Mouse (Mus musculus): ENCODE results near the gene Dusp3.

Dusp3 gene

GRCm38 (mm10) chr11:101936421-101936820 is 50.4 kb downstream of the Dusp3 start:
- DNase-seq (ENCODE audit: low read depth, low spot score) = peak; percentile 59

DNA sequence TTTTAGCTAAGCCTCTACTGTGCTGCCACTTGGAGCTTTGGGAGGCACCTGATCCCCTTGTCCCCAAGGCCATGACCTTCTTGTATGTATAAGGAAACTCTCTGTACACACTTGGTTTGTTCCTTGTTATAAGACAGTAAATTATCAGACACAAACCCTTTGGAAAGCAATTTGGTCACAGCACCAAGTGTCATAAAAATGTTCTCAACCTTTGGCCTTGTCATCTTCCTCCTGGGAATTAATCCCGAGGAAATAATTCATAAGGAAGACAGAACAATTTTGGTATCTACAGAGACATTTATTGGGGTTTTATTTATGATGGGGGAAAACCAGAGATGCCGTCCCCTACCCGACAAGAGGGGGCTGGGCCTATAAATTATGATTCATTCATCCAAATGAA is 51.1 kb downstream of the Dusp3 start:
- DNase-seq (ENCODE audit: low read depth, low spot score) = no peak

DNA sequence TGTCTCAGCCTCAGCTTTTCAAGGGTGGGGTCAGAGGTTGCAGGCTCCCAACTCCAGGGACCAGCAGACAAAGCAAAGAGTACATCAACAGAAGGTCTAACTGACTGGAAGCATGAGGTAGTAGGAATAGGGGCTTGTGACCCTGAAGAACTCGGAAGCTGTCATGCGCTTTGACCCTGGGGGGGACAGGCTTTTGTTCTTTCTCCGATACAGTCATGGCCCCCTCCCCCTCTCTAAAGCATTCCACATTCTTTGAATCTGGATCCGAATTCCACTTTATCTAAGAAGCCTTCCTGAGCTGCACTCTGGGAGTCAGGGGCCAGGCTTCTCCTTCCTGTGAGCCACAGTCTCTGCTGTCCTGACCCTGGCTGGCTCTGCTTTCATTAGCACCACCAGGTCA is 54.8 kb downstream of the Dusp3 start:
- peak; percentile 28 for DNase-seq (ENCODE audit: low read depth, low spot score)

DNA sequence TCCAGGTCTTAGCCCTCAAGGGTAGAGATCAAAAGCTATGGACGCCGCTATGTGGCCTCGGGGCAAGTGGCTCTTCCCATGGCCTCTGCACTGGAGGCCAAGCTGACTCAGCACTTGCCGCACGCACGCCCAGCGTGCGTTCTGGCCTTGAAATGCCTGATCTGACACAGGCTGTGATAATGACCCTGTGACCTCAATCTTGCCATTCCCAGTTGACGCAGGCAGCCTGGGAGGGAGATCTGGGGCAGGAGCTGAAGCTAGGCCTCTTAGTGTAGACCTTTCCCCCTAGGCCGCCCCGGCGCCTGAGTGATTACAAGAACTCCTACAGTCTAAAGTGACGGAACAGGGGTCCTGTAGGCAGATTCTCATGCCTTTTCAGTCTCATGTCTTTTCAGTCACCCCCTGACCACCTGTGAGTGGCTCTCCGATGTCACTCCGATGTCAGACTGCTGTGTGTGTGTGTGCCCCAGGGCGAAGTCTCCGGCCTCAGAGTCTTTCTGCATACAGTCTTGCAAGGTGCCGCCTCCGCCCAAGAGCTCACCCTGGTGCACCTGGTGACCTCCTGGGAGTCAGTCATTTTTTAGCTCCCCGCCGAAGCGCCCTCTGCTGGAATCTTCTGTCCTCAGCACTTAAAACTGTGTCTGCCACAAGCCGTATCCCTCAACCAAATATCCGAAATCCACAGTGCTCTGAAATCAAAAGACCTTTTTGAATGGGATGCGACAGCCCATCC is 58.6 kb downstream of the Dusp3 start:
- DNase-seq (ENCODE audit: low read depth, low spot score) = peak; percentile 90

- DNase-seq (ENCODE audit: low read depth, low spot score) = no peak
Observed at GRCm38 (mm10) chr11:101926951-101927589, 59.7 kb downstream of the Dusp3 start.

DNA sequence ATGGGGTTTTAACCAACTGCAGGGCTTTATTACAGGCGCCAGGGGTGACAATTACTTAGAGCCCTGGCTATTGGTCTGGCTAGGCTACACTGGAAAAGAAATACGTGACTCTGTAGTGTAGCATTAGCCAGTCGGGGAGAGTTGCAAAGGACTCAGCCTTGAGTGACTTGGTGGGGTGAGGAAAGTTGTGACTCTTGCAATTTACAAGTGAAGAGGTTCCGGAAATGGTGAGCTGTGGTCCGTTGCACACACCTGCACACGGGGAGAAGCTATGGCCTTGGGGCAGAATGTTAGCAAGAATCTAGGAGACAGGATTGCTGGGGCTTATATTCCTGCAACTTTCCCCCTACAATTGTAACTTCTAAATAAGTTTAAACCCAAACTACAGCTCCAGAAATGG is 61.2 kb downstream of the Dusp3 start:
- DNase-seq (ENCODE audit: low read depth, low spot score) = peak; percentile 89

GRCm38 (mm10) chr11:101924441-101924976 is 62.3 kb downstream of the Dusp3 start:
- peak; percentile 64 for DNase-seq (ENCODE audit: low read depth, low spot score)

GRCm38 (mm10) chr11:101923988-101924387 is 62.8 kb downstream of the Dusp3 start:
- DNase-seq (ENCODE audit: low read depth, low spot score) = no peak

GRCm38 (mm10) chr11:101921361-101921952 is 65.4 kb downstream of the Dusp3 start:
- no peak for DNase-seq (ENCODE audit: low read depth, low spot score)

All from ES-CJ7 (cell line).